Mouse (Mus musculus): ENCODE results near the gene AA467197.

- TF ChIP-seq POLR2A (IDR thresholded peaks at IDR 0.05; ENCODE audit: borderline replicate concordance, insufficient read depth, low read length) (no peak), CTCF (IDR thresholded peaks at IDR 0.05; ENCODE audit: borderline replicate concordance, insufficient read depth, low read depth, low read length) (no peak)
Observed at GRCm38 (mm10) chr2:122671714-122672113, 34.9 kb downstream of the AA467197 start.

All from cerebellum, adult 2 months (tissue).